Mouse (Mus musculus) heart, embryonic 16.5 days (tissue): ENCODE results near the gene Camta1. TPM values are rescaled to one million over a fixed set of nuclear protein-coding genes. Genes with fewer than 3 reads are reported as not detected.

Experiments
- ATAC-seq: fragments of 200-750 bp; cut with Nextera tagmentation; replicated peaks from 2 replicates; pipeline ENCODE4 v1.8.0; 2017; ENCODE audit warnings: moderate number of reproducible peaks; ENCODE audit not compliant: insufficient read depth, low FRiP score; ENCODE audit errors: extremely low read depth
- H3K27ac ChIP-seq: fragments of 300-500 bp; sonication (generic); 2 replicates; pipeline ENCODE4 v1.5.1; 2014; ENCODE audit warnings: mild to moderate bottlenecking, low read length, control low read depth, moderate library complexity
- H3K27me3 ChIP-seq: fragments of 300-500 bp; sonication (generic); 2 replicates; pipeline ENCODE4 v1.6.1; 2014; ENCODE audit warnings: low read length, mixed read lengths; ENCODE audit not compliant: control insufficient read depth, insufficient read depth
- H3K36me3 ChIP-seq: fragments of 300-500 bp; sonication (generic); 2 replicates; pipeline ENCODE4 v1.6.1; 2014; ENCODE audit not compliant: control insufficient read depth, insufficient read depth
- H3K4me1 ChIP-seq: fragments of 300-500 bp; sonication (generic); 2 replicates; pipeline ENCODE4 v1.6.1; 2014; ENCODE audit warnings: low read length, mixed read lengths; ENCODE audit not compliant: control insufficient read depth, insufficient read depth
- H3K4me2 ChIP-seq: fragments of 300-500 bp; sonication (generic); 2 replicates; pipeline ENCODE4 v1.6.1; 2014; ENCODE audit warnings: low read depth, mild to moderate bottlenecking, control low read depth, low read length
- H3K4me3 ChIP-seq: fragments of 300-500 bp; sonication (generic); 2 replicates; pipeline ENCODE4 v1.5.1; 2014; ENCODE audit warnings: mild to moderate bottlenecking, control low read depth, low read length
- H3K9ac ChIP-seq: fragments of 300-500 bp; sonication (generic); 2 replicates; pipeline ENCODE4 v1.6.1; 2014; ENCODE audit warnings: low read length, control low read depth
- H3K9me3 ChIP-seq: fragments of 300-500 bp; sonication (generic); replicated peaks from 2 replicates; pipeline ENCODE4 v1.6.1; 2016; ENCODE audit warnings: low read length; ENCODE audit not compliant: control insufficient read depth
- WGBS: fragments of 180-500 bp; shearing (Covaris S2); extraction: QIAGEN DNeasy Blood & Tissue Kit; methylation state at CpG from one replicate; pipeline ENCODE4 v1.1.7; 2014; 5-methylcytosine and 5-hydroxymethylcytosine counted together
- polyA plus RNA-seq: library from polyadenylated mRNA; unstranded; fragments of >200 nt; fragmentation: Nextera tagmentation; extraction: Ambion mirVana; gene quantifications from 2 replicates; pipeline ENCODE4 v1.2.1, GENCODE M21; 2015

Camta1 gene
- polyA plus RNA-seq, 1 experiment from 2014 or later: 141 TPM

- Histone ChIP-seq H3K9me3 (no peaks in the 10 kb centered on the region), H3K9ac (no peak overlapping the region), H3K4me1 (no peaks in the 10 kb centered on the region), H3K27me3 (no peaks in the 10 kb centered on the region), H3K36me3 (no peaks in the 10 kb centered on the region), H3K4me3 (no peak overlapping the region), H3K4me2 (no peak overlapping the region), H3K27ac (no peak overlapping the region)
- 86% methylated on average over 21 of the region's 21 CpGs for WGBS
- ATAC-seq: no peak
Observed at GRCm38 (mm10) chr4:150978156-150978910, 883.3 kb downstream of the Camta1 start.

GRCm38 (mm10) chr4:150975145-150975544, 886.5 kb downstream of the Camta1 start:
- no peak overlapping the region for H3K27ac ChIP-seq
- H3K4me2 ChIP-seq: no peak overlapping the region
- no peaks in the 10 kb centered on the region for H3K4me1 ChIP-seq
- H3K9me3 ChIP-seq: no peaks in the 10 kb centered on the region
- no peak overlapping the region for H3K9ac ChIP-seq
- ATAC-seq: no peak
- no peaks in the 10 kb centered on the region for H3K36me3 ChIP-seq
- 13% methylated on average over 1 of the region's 1 CpGs for WGBS
- no peak overlapping the region for H3K4me3 ChIP-seq
- H3K27me3 ChIP-seq: no peaks in the 10 kb centered on the region

GRCm38 (mm10) chr4:150973264-150973663, 888.4 kb downstream of the Camta1 start:
- Histone ChIP-seq H3K27me3 (no peaks in the 10 kb centered on the region), H3K4me3 (no peak overlapping the region), H3K9me3 (no peaks in the 10 kb centered on the region), H3K27ac (no peak overlapping the region), H3K9ac (no peak overlapping the region), H3K4me2 (no peak overlapping the region), H3K36me3 (no peaks in the 10 kb centered on the region), H3K4me1 (no peaks in the 10 kb centered on the region)
- no peak for ATAC-seq
- 76% methylated on average over 8 of the region's 8 CpGs for WGBS

- H3K9ac ChIP-seq: no peak overlapping the region
- H3K27me3 ChIP-seq: no peaks in the 10 kb centered on the region
- H3K4me2 ChIP-seq: no peak overlapping the region
- ATAC-seq: no peak
- no peaks in the 10 kb centered on the region for H3K9me3 ChIP-seq
- no peaks in the 10 kb centered on the region for H3K36me3 ChIP-seq
- H3K4me3 ChIP-seq: no peak overlapping the region
- no peak overlapping the region for H3K27ac ChIP-seq
- H3K4me1 ChIP-seq: peaks cover 5% of the 10 kb centered on the region
- 79% methylated on average over 8 of the region's 8 CpGs for WGBS
Observed at GRCm38 (mm10) chr4:150968956-150969355, 892.7 kb downstream of the Camta1 start.

GRCm38 (mm10) chr4:150966556-150966955, 895.1 kb downstream of the Camta1 start:
- no peak overlapping the region for H3K4me2 ChIP-seq
- no peaks in the 10 kb centered on the region for H3K9me3 ChIP-seq
- H3K27me3 ChIP-seq: no peaks in the 10 kb centered on the region
- ATAC-seq: no peak
- 17% methylated on average over 7 of the region's 7 CpGs for WGBS
- no peak overlapping the region for H3K4me3 ChIP-seq
- H3K4me1 ChIP-seq: peaks cover 7% of the 10 kb centered on the region
- H3K27ac ChIP-seq: no peak overlapping the region
- no peaks in the 10 kb centered on the region for H3K36me3 ChIP-seq
- no peak overlapping the region for H3K9ac ChIP-seq

- Histone ChIP-seq H3K27ac (no peak overlapping the region), H3K4me3 (no peak overlapping the region), H3K9ac (no peak overlapping the region), H3K4me1 (peaks cover 7% of the 10 kb centered on the region), H3K9me3 (no peaks in the 10 kb centered on the region), H3K4me2 (no peak overlapping the region), H3K27me3 (no peaks in the 10 kb centered on the region), H3K36me3 (no peaks in the 10 kb centered on the region)
- no peak for ATAC-seq
- WGBS: 68% methylated on average over 11 of the region's 11 CpGs
Observed at GRCm38 (mm10) chr4:150965555-150965951, 896.1 kb downstream of the Camta1 start.

- peak overlapping the region; percentile 16; the same call in 1 of the 2 replicates for H3K9ac ChIP-seq
- H3K27ac ChIP-seq: no peak overlapping the region
- peak; percentile 73 for ATAC-seq
- peak overlapping the region; percentile 36 for H3K4me3 ChIP-seq
- peaks cover 7% of the 10 kb centered on the region for H3K4me1 ChIP-seq
- H3K9me3 ChIP-seq: no peaks in the 10 kb centered on the region
- no peaks in the 10 kb centered on the region for H3K36me3 ChIP-seq
- no peaks in the 10 kb centered on the region for H3K27me3 ChIP-seq
- H3K4me2 ChIP-seq: peak overlapping the region; percentile 67
- 7% methylated on average over 25 of the region's 25 CpGs for WGBS
Observed at GRCm38 (mm10) chr4:150964635-150965554, 896.8 kb downstream of the Camta1 start.

GRCm38 (mm10) chr4:150963711-150964110, 898.0 kb downstream of the Camta1 start:
- Histone ChIP-seq H3K4me3 (no peak overlapping the region), H3K27me3 (no peaks in the 10 kb centered on the region), H3K9me3 (no peaks in the 10 kb centered on the region), H3K36me3 (no peaks in the 10 kb centered on the region), H3K4me2 (no peak overlapping the region), H3K27ac (no peak overlapping the region), H3K9ac (no peak overlapping the region), H3K4me1 (peaks cover 7% of the 10 kb centered on the region)
- no peak for ATAC-seq
- WGBS: 57% methylated on average over 2 of the region's 2 CpGs

- no peaks in the 10 kb centered on the region for H3K9me3 ChIP-seq
- no peaks in the 10 kb centered on the region for H3K36me3 ChIP-seq
- H3K27ac ChIP-seq: no peak overlapping the region
- peaks cover 7% of the 10 kb centered on the region for H3K4me1 ChIP-seq
- H3K27me3 ChIP-seq: no peaks in the 10 kb centered on the region
- H3K9ac ChIP-seq: no peak overlapping the region
- H3K4me2 ChIP-seq: no peak overlapping the region
- no peak for ATAC-seq
- no peak overlapping the region for H3K4me3 ChIP-seq
- WGBS: 61% methylated on average over 6 of the region's 6 CpGs
Observed at GRCm38 (mm10) chr4:150962231-150962630, 899.4 kb downstream of the Camta1 start.
